Comparison of ENCODE assay signal across 10 mouse cellular contexts in the genomic region with DNA sequence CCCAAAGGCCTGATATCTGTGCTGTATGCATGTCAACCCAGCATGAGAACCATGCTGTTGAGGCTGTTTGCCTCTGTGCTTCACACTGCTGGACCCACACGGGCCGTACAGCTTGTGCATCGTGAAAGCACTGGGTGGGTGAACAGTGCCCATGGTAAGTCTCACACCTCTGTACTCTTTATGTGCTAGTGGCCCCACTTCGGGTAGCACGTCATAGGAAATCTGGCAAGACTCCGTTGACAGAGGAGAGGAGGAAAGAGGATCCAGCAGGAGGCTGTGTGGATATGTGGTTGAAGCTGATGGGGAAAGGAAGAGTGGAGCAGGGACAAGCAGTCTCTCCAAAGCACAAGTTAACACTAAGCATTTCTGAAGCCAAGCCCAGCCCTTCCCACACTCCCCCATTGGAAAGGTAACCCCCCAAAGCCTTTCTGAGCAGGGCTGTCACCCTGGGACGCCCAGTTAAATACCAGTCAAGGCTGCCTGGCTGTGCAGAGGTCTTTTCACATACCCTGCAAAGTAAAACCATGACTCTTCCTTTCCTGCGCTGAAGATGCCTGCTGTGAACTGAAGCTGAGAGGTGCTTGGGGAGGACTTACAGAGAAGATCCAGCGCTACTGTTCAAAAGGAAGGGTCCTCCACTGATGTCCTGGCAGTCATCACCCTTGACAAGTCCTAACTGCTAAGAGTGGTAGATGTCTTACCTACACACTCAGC. TPM values are rescaled to one million over a fixed set of nuclear protein-coding genes. Genes with fewer than 3 reads are reported as not detected.
A peak's percentile ranks its signal among the peaks of the same experiment; 100 is the strongest.
DNase-seq lines count a peak whose midpoint lies in the region; ATAC-seq and TF ChIP-seq lines count a peak whose summit lies in the region.
"Had no signal": no experiment of that assay in that cellular context is flagged by ENCODE, and none has a peak within 500 bp of the region (broad histone marks: within the 10 kb centered on the region; RNA-seq: fewer than 3 reads in every experiment).

No protein-coding gene starts in this region.

- ATAC-seq in kidney, embryonic 15.5 days (replicated peaks; ENCODE audit: low FRiP score), result no peak
- no peak for ATAC-seq in embryonic facial prominence, embryonic 12.5 days (ENCODE audit: insufficient number of reproducible peaks, insufficient read depth, low FRiP score, low TSS enrichment)
- no peak for ATAC-seq in hindbrain, postnatal 0 days
- ATAC-seq in midbrain, postnatal 0 days (ENCODE audit: low FRiP score), result no peak
- ATAC-seq: activated CD4-positive, CD25-positive, alpha-beta regulatory T cell, adult 4 months had no signal

- no peaks in the 10 kb centered on the region for H3K36me3 ChIP-seq in kidney, embryonic 15.5 days
- no peaks in the 10 kb centered on the region for H3K36me3 ChIP-seq in embryonic facial prominence, embryonic 12.5 days
- 0 out of 2 replicates have a peak, but pooled peaks cover 4% of the 10 kb centered on the region for H3K36me3 ChIP-seq in hindbrain, postnatal 0 days (ENCODE audit: insufficient read depth, low read length)
- H3K36me3 ChIP-seq in midbrain, postnatal 0 days (ENCODE audit: insufficient read depth, low read length), result peaks cover 8% of the 10 kb centered on the region

- peak overlapping the region; percentile 93 for H3K9ac ChIP-seq in kidney, embryonic 15.5 days
- peak overlapping the region; percentile 71 for H3K9ac ChIP-seq in embryonic facial prominence, embryonic 12.5 days
- H3K9ac ChIP-seq in hindbrain, postnatal 0 days (replicated peaks; ENCODE audit: low read length), result peak overlapping the region; percentile 85; the same call in 1 of the 2 replicates
- peak overlapping the region; percentile 77 for H3K9ac ChIP-seq in midbrain, postnatal 0 days (replicated peaks; ENCODE audit: low read length, poor library complexity, severe bottlenecking)

- H3K4me1 ChIP-seq in kidney, embryonic 15.5 days, result peaks cover 41% of the 10 kb centered on the region
- H3K4me1 ChIP-seq in embryonic facial prominence, embryonic 12.5 days, result peaks cover 17% of the 10 kb centered on the region
- peaks cover 16% of the 10 kb centered on the region for H3K4me1 ChIP-seq in hindbrain, postnatal 0 days (ENCODE audit: insufficient read depth, low read length)
- H3K4me1 ChIP-seq in midbrain, postnatal 0 days (ENCODE audit: insufficient read depth, low read length), result peaks cover 10% of the 10 kb centered on the region

- WGBS in kidney, embryonic 15.5 days, result 79% methylated on average over 9 of the region's 9 CpGs
- 83% methylated on average over 9 of the region's 9 CpGs for WGBS in embryonic facial prominence, embryonic 12.5 days
- 79% methylated on average over 9 of the region's 9 CpGs for WGBS in hindbrain, postnatal 0 days
- 83% methylated on average over 9 of the region's 9 CpGs for WGBS in midbrain, postnatal 0 days

- no peak for TF ChIP-seq CTCF in hindbrain, postnatal 0 days (IDR thresholded peaks at IDR 0.05; ENCODE audit: low read depth)
- TF ChIP-seq CTCF in midbrain, postnatal 0 days (IDR thresholded peaks at IDR 0.05), result no peak

- no peaks in the 10 kb centered on the region for H3K27me3 ChIP-seq in kidney, embryonic 15.5 days
- H3K27me3 ChIP-seq in embryonic facial prominence, embryonic 12.5 days, result no peaks in the 10 kb centered on the region
- no peaks in the 10 kb centered on the region for H3K27me3 ChIP-seq in hindbrain, postnatal 0 days (ENCODE audit: insufficient read depth, low read length)
- no peaks in the 10 kb centered on the region for H3K27me3 ChIP-seq in midbrain, postnatal 0 days (ENCODE audit: insufficient read depth, low read length)

- H3K4me2 ChIP-seq in kidney, embryonic 15.5 days, result peak overlapping the region; percentile 86
- peak overlapping the region; percentile 80 for H3K4me2 ChIP-seq in embryonic facial prominence, embryonic 12.5 days (replicated peaks)
- peak overlapping the region; percentile 52 for H3K4me2 ChIP-seq in hindbrain, postnatal 0 days (ENCODE audit: low read depth, low read length)
- peak overlapping the region; percentile 63 for H3K4me2 ChIP-seq in midbrain, postnatal 0 days (ENCODE audit: low read depth, low read length, poor library complexity, severe bottlenecking)

- H3K27ac ChIP-seq in kidney, embryonic 15.5 days, result no peak overlapping the region
- no peak overlapping the region for H3K27ac ChIP-seq in embryonic facial prominence, embryonic 12.5 days
- H3K27ac ChIP-seq in hindbrain, postnatal 0 days, result peak overlapping the region; percentile 87; the same call in 1 of the 2 replicates
- 0 out of 2 replicates have a peak overlapping the region, but pooled peaks have one; percentile 84 for H3K27ac ChIP-seq in midbrain, postnatal 0 days (ENCODE audit: low read depth, low read length)

- peak overlapping the region; percentile 99 for H3K4me3 ChIP-seq in kidney, embryonic 15.5 days (replicated peaks)
- peak overlapping the region; percentile 95 for H3K4me3 ChIP-seq in embryonic facial prominence, embryonic 12.5 days
- peak overlapping the region; percentile 79 for H3K4me3 ChIP-seq in hindbrain, postnatal 0 days (ENCODE audit: low read length)
- peak overlapping the region; percentile 73 for H3K4me3 ChIP-seq in midbrain, postnatal 0 days (ENCODE audit: low read depth, low read length)

- DNase-seq in kidney, postnatal 4 days, result no peak
- DNase-seq in hindbrain, postnatal 0 days (ENCODE audit: low spot score), result no peak
- DNase-seq in midbrain, postnatal 0 days (ENCODE audit: low spot score), result no peak
- DNase-seq in right cerebral cortex, postnatal 36 days (ENCODE audit: low spot score in 2 of 2), result no peak
- no peak for DNase-seq in layer of hippocampus, adult 9-10 months (ENCODE audit: low spot score)
- DNase-seq in kidney, postnatal 36 days, result no peak
- DNase-seq: gastrocnemius, postnatal 36 days had no signal

- no peaks in the 10 kb centered on the region for H3K9me3 ChIP-seq in kidney, embryonic 15.5 days (replicated peaks)
- H3K9me3 ChIP-seq in embryonic facial prominence, embryonic 12.5 days, result no peaks in the 10 kb centered on the region
- no peaks in the 10 kb centered on the region for H3K9me3 ChIP-seq in hindbrain, postnatal 0 days (ENCODE audit: low read length)
- no peaks in the 10 kb centered on the region for H3K9me3 ChIP-seq in midbrain, postnatal 0 days (ENCODE audit: low read length)

RNA-seq across cellular contexts. Expression of gene Rab40c, which starts 1.3 kb away (rescaled TPM):
- polyA plus RNA-seq in kidney, embryonic 15.5 days (2015; fragmentation: Nextera tagmentation; extraction: Ambion mirVana), result 27.8 and 30.9 TPM in 2 replicates
- polyA plus RNA-seq in embryonic facial prominence, embryonic 12.5 days (2016; fragmentation: Nextera tagmentation; extraction: Ambion mirVana), result 37.4 and 40.9 TPM in 2 replicates
- 33.2 and 39.1 TPM in 2 replicates for total RNA-seq in hindbrain, postnatal 0 days (2014; rRNA removed)
- polyA plus RNA-seq in hindbrain, postnatal 0 days (2015; fragmentation: Nextera tagmentation; extraction: Ambion mirVana), result 34.7 and 35.3 TPM in 2 replicates
- total RNA-seq in midbrain, postnatal 0 days (2014; rRNA removed), result 42.1 and 43.0 TPM in 2 replicates
- polyA plus RNA-seq in midbrain, postnatal 0 days (2015; fragmentation: Nextera tagmentation; extraction: Ambion mirVana), result 36.2 and 38.9 TPM in 2 replicates

RNA-seq across cellular contexts. Expression of gene Pigq, which starts 26.5 kb away (rescaled TPM):
- polyA plus RNA-seq in kidney, embryonic 15.5 days (2015; fragmentation: Nextera tagmentation; extraction: Ambion mirVana), result 72.2 and 76.4 TPM in 2 replicates
- polyA plus RNA-seq in embryonic facial prominence, embryonic 12.5 days (2016; fragmentation: Nextera tagmentation; extraction: Ambion mirVana), result 49.9 and 51.7 TPM in 2 replicates
- 90.6 and 99.7 TPM in 2 replicates for total RNA-seq in hindbrain, postnatal 0 days (2014; rRNA removed)
- 69.7 and 76.3 TPM in 2 replicates for polyA plus RNA-seq in hindbrain, postnatal 0 days (2015; fragmentation: Nextera tagmentation; extraction: Ambion mirVana)
- total RNA-seq in midbrain, postnatal 0 days (2014; rRNA removed), result 73.6 and 111 TPM in 2 replicates
- polyA plus RNA-seq in midbrain, postnatal 0 days (2015; fragmentation: Nextera tagmentation; extraction: Ambion mirVana), result 75.4 and 79.7 TPM in 2 replicates

RNA-seq across cellular contexts. Expression of gene Nhlrc4, which starts 26.6 kb away (rescaled TPM):
- polyA plus RNA-seq in kidney, embryonic 15.5 days (2015; fragmentation: Nextera tagmentation; extraction: Ambion mirVana), result 1.5 TPM in 2 replicates
- 0.14 and 0.69 TPM in 2 replicates for polyA plus RNA-seq in embryonic facial prominence, embryonic 12.5 days (2016; fragmentation: Nextera tagmentation; extraction: Ambion mirVana)
- 0.61 and 0.68 TPM in 2 replicates for total RNA-seq in hindbrain, postnatal 0 days (2014; rRNA removed)
- 0.30 and 0.72 TPM in 2 replicates for polyA plus RNA-seq in hindbrain, postnatal 0 days (2015; fragmentation: Nextera tagmentation; extraction: Ambion mirVana)
- total RNA-seq in midbrain, postnatal 0 days (2014; rRNA removed), result 0.47 and 0.60 TPM in 2 replicates
- polyA plus RNA-seq in midbrain, postnatal 0 days (2015; fragmentation: Nextera tagmentation; extraction: Ambion mirVana), result 0.35 and 0.91 TPM in 2 replicates
- total RNA-seq: gastrocnemius, postnatal 36 days had no signal
- polyA plus RNA-seq: activated CD4-positive, CD25-positive, alpha-beta regulatory T cell, adult 4 months had no signal

RNA-seq across cellular contexts. Expression of gene A930017K11Rik, which starts 34.2 kb away (rescaled TPM):
- 5.4 and 5.7 TPM in 2 replicates for polyA plus RNA-seq in kidney, embryonic 15.5 days (2015; fragmentation: Nextera tagmentation; extraction: Ambion mirVana)
- 0.14 and 0.20 TPM in 2 replicates for polyA plus RNA-seq in embryonic facial prominence, embryonic 12.5 days (2016; fragmentation: Nextera tagmentation; extraction: Ambion mirVana)
- total RNA-seq in hindbrain, postnatal 0 days (2014; rRNA removed), result 5.6 and 7.2 TPM in 2 replicates
- polyA plus RNA-seq in hindbrain, postnatal 0 days (2015; fragmentation: Nextera tagmentation; extraction: Ambion mirVana), result 4.4 and 5.0 TPM in 2 replicates
- total RNA-seq in midbrain, postnatal 0 days (2014; rRNA removed), result 2.9 and 4.1 TPM in 2 replicates
- 3.2 and 3.7 TPM in 2 replicates for polyA plus RNA-seq in midbrain, postnatal 0 days (2015; fragmentation: Nextera tagmentation; extraction: Ambion mirVana)
- total RNA-seq: gastrocnemius, postnatal 36 days had no signal
- polyA plus RNA-seq: activated CD4-positive, CD25-positive, alpha-beta regulatory T cell, adult 4 months had no signal

RNA-seq across cellular contexts. Expression of gene Wfikkn1, which starts 37.5 kb away (rescaled TPM):
- 0.49 and 0.56 TPM in 2 replicates for polyA plus RNA-seq in kidney, embryonic 15.5 days (2015; fragmentation: Nextera tagmentation; extraction: Ambion mirVana)
- 0.45 and 0.62 TPM in 2 replicates for polyA plus RNA-seq in embryonic facial prominence, embryonic 12.5 days (2016; fragmentation: Nextera tagmentation; extraction: Ambion mirVana)
- 1.2 and 1.5 TPM in 2 replicates for total RNA-seq in hindbrain, postnatal 0 days (2014; rRNA removed)
- 0.33 and 0.58 TPM in 2 replicates for polyA plus RNA-seq in hindbrain, postnatal 0 days (2015; fragmentation: Nextera tagmentation; extraction: Ambion mirVana)
- total RNA-seq in midbrain, postnatal 0 days (2014; rRNA removed), result 0.77 and 1.7 TPM in 2 replicates
- 0.42 and 0.56 TPM in 2 replicates for polyA plus RNA-seq in midbrain, postnatal 0 days (2015; fragmentation: Nextera tagmentation; extraction: Ambion mirVana)

Comparison
In these comparisons a context has a peak if more than half of its experiments do, and no peak if none do; other contexts are left out.
1. H3K27ac ChIP-seq: peak in hindbrain, postnatal 0 days (single experiment) and midbrain, postnatal 0 days (single experiment); none in kidney, embryonic 15.5 days (single experiment) and embryonic facial prominence, embryonic 12.5 days (single experiment).
2. Peak in every context shown above with its lines, with median percentiles within 50 percentile points of each other: H3K4me2 ChIP-seq, H3K4me3 ChIP-seq and H3K9ac ChIP-seq.